In the genomic region with DNA sequence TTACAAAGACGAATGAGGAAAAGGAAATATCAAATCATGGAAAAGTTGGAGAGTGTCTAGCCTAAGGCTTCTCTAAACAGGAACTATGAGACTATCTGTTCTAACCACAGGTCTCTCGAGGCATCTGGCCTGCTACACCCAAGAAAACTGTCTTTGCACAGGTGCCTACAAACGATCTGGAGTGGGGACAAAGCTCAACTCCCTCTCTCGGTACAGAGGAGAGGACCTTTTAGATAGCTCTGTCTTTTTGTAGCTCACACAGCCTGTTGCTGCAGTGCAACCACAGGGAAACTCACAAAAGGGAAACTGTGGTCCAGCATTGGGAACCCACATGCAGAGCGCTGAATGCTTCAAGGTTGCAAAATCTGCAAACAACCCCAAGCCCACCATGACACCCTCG, we compare ENCODE assay signal across 11 mouse cellular contexts.
DNase-seq lines count a peak whose midpoint lies in the region; ATAC-seq and TF ChIP-seq lines count a peak whose summit lies in the region.
"Had no signal": no experiment of that assay in that cellular context is flagged by ENCODE, and none has a peak within 500 bp of the region (broad histone marks: within the 10 kb centered on the region; RNA-seq: fewer than 3 reads in every experiment).

No protein-coding gene starts in this region.

- no peak for ATAC-seq in lung, postnatal 0 days
- ATAC-seq in common myeloid progenitor, adult 5-6 weeks (replicated peaks; ENCODE audit: low read depth, poor library complexity, severe bottlenecking), result peak; percentile 77
- peak; percentile 79 for ATAC-seq in megakaryocyte progenitor cell, adult 5-6 weeks (replicated peaks; ENCODE audit: poor library complexity)
- ATAC-seq in midbrain, embryonic 11.5 days (ENCODE audit: low FRiP score), result no peak

- no peaks in the 10 kb centered on the region for H3K36me3 ChIP-seq in lung, postnatal 0 days (ENCODE audit: insufficient read depth, low read length)
- no peaks in the 10 kb centered on the region for H3K36me3 ChIP-seq in midbrain, embryonic 11.5 days (ENCODE audit: control insufficient read depth, insufficient read depth, low read length)
- H3K36me3 ChIP-seq: limb, embryonic 15.5 days had no signal

- TF ChIP-seq EP300 in lung, postnatal 0 days (IDR thresholded peaks at IDR 0.05), result no peak

- TF ChIP-seq CTCF in lung, postnatal 0 days (IDR thresholded peaks at IDR 0.05), result no peak

- H3K4me1 ChIP-seq in lung, postnatal 0 days (ENCODE audit: insufficient read depth, low read depth, low read length), result no peaks in the 10 kb centered on the region
- H3K4me1 ChIP-seq in midbrain, embryonic 11.5 days (ENCODE audit: control insufficient read depth, insufficient read depth, low read length), result no peaks in the 10 kb centered on the region

- no peaks in the 10 kb centered on the region for H3K9me3 ChIP-seq in lung, postnatal 0 days (ENCODE audit: low read length)
- H3K9me3 ChIP-seq in midbrain, embryonic 11.5 days (ENCODE audit: control insufficient read depth, low read length), result no peaks in the 10 kb centered on the region
- H3K9me3 ChIP-seq: limb, embryonic 15.5 days had no signal

- no peak overlapping the region for H3K27ac ChIP-seq in lung, postnatal 0 days (ENCODE audit: low read length)
- H3K27ac ChIP-seq in midbrain, embryonic 11.5 days (ENCODE audit: low read depth, low read length), result no peak overlapping the region
- H3K27ac ChIP-seq: limb, embryonic 15.5 days had no signal

- H3K4me2 ChIP-seq in lung, postnatal 0 days (replicated peaks; ENCODE audit: low read depth, low read length), result no peak overlapping the region
- H3K4me2 ChIP-seq in midbrain, embryonic 11.5 days, result no peak overlapping the region
- H3K4me2 ChIP-seq: limb, embryonic 15.5 days had no signal

- 63% methylated on average over 6 of the region's 6 CpGs for WGBS in lung, postnatal 0 days
- 86% methylated on average over 6 of the region's 6 CpGs for WGBS in midbrain, embryonic 11.5 days

- H3K9ac ChIP-seq in lung, postnatal 0 days (replicated peaks; ENCODE audit: low read depth), result no peak overlapping the region
- no peak overlapping the region for H3K9ac ChIP-seq in midbrain, embryonic 11.5 days (ENCODE audit: low read length)
- H3K9ac ChIP-seq: limb, embryonic 15.5 days had no signal

- no peaks in the 10 kb centered on the region for H3K27me3 ChIP-seq in lung, postnatal 0 days (replicated peaks; ENCODE audit: insufficient read depth, low read length)
- no peaks in the 10 kb centered on the region for H3K27me3 ChIP-seq in midbrain, embryonic 11.5 days (ENCODE audit: control insufficient read depth, insufficient read depth, low read length)
- H3K27me3 ChIP-seq: limb, embryonic 15.5 days had no signal

- DNase-seq in lung, postnatal 0 days (ENCODE audit: low spot score), result peak; percentile 11
- no peak for DNase-seq in lung, postnatal 25 days (ENCODE audit: low spot score)
- peak; percentile 36 to 50 for DNase-seq in thymus, postnatal 36 days
- DNase-seq in midbrain, embryonic 11.5 days (ENCODE audit: low spot score, missing footprints), result no peak
- DNase-seq in layer of hippocampus, postnatal 14 days (ENCODE audit: low spot score in 2 of 2), result no peak
- DNase-seq: adrenal gland, postnatal 10 days; cerebellum, postnatal 36 days; gastrocnemius, postnatal 14 days had no signal

- H3K4me3 ChIP-seq in lung, postnatal 0 days (ENCODE audit: low read depth, low read length), result no peak overlapping the region
- H3K4me3 ChIP-seq in midbrain, embryonic 11.5 days (ENCODE audit: low read depth, low read length), result no peak overlapping the region
- H3K4me3 ChIP-seq: limb, embryonic 15.5 days had no signal

Comparison
In these comparisons a context has a peak if more than half of its experiments do, and no peak if none do; other contexts are left out.
1. DNase-seq: peak in lung, postnatal 0 days (single experiment) and thymus, postnatal 36 days (2 of 2); none in lung, postnatal 25 days (single experiment), midbrain, embryonic 11.5 days (single experiment) and layer of hippocampus, postnatal 14 days (0 of 2).
2. ATAC-seq: peak in common myeloid progenitor, adult 5-6 weeks (single experiment) and megakaryocyte progenitor cell, adult 5-6 weeks (single experiment); none in lung, postnatal 0 days (single experiment) and midbrain, embryonic 11.5 days (single experiment).